Mouse (Mus musculus) MEL (cell line): ENCODE data around the gene Mbd6.

Experiments
- CTCF ChIP-seq, 3 experiments: IDR thresholded peaks in 2 of 3; conservative IDR thresholded peaks in 1 of 3; 2 replicates each; pipeline ENCODE4 v1.5.1; 2011 to 2012; ENCODE audit warnings: low read length in 3 of 3, low read depth in 2 of 3, mild to moderate bottlenecking in 2 of 3, improper control_type of control experiment in 1 of 3, inconsistent platforms in 1 of 3, mixed read lengths in 1 of 3, moderate library complexity in 1 of 3; ENCODE audit not compliant: control insufficient read depth in 1 of 3, insufficient read depth in 1 of 3, poor library complexity in 1 of 3, severe bottlenecking in 1 of 3
- E2F4 ChIP-seq: IDR thresholded peaks from 2 replicates; pipeline ENCODE4 v1.6.1; 2011; ENCODE audit warnings: low read depth, low read length, improper control_type of control experiment, borderline replicate concordance
- ELF1 ChIP-seq: IDR thresholded peaks from 2 replicates; pipeline ENCODE4 v1.6.1; 2014; ENCODE audit warnings: low read depth, mild to moderate bottlenecking, inconsistent platforms, low read length, improper control_type of control experiment, moderate library complexity
- GATA1 ChIP-seq: IDR thresholded peaks from 2 replicates; pipeline ENCODE4 v1.6.1; 2011; ENCODE audit warnings: low read depth, low read length, improper control_type of control experiment
- MAFK ChIP-seq: IDR thresholded peaks from 2 replicates; pipeline ENCODE4 v1.6.1; 2011; ENCODE audit warnings: low read depth, mild to moderate bottlenecking, low read length, improper control_type of control experiment, borderline replicate concordance
- MAZ ChIP-seq: IDR thresholded peaks from 2 replicates; pipeline ENCODE4 v1.6.1; 2012; ENCODE audit warnings: low read depth, mild to moderate bottlenecking, inconsistent platforms, low read length, improper control_type of control experiment
- POLR2A ChIP-seq, 2 experiments: IDR thresholded peaks; 2 replicates each; pipeline ENCODE4 v1.6.1; 2011 to 2012; ENCODE audit warnings: low read length in 2 of 2, mild to moderate bottlenecking in 2 of 2, control low read depth in 1 of 2, improper control_type of control experiment in 1 of 2, low read depth in 1 of 2, moderate library complexity in 1 of 2; ENCODE audit not compliant: control insufficient read depth in 1 of 2, insufficient read depth in 1 of 2, poor library complexity in 1 of 2
- RCOR1 ChIP-seq: IDR thresholded peaks from 2 replicates; pipeline ENCODE4 v1.6.1; 2012; ENCODE audit warnings: low read depth, mild to moderate bottlenecking, inconsistent platforms, low read length, improper control_type of control experiment
- USF1 ChIP-seq: IDR thresholded peaks from 2 replicates; pipeline ENCODE4 v1.6.1; 2014; ENCODE audit warnings: low read depth, mild to moderate bottlenecking, inconsistent platforms, low read length, improper control_type of control experiment, moderate library complexity
- ZC3H11A ChIP-seq: IDR thresholded peaks from 2 replicates; pipeline ENCODE4 v1.6.1; 2012; ENCODE audit warnings: low read depth, mild to moderate bottlenecking, inconsistent platforms, low read length, improper control_type of control experiment
- ZMIZ1 ChIP-seq: IDR thresholded peaks from 2 replicates; pipeline ENCODE4 v1.6.1; 2012; ENCODE audit warnings: low read depth, mild to moderate bottlenecking, inconsistent platforms, low read length, improper control_type of control experiment, moderate library complexity

- TF ChIP-seq RCOR1 = no peak
- TF ChIP-seq CTCF (IDR thresholded peaks at IDR 0.05 in 2 of 3, conservative IDR thresholded peaks at IDR 0.05 in 1 of 3; ENCODE audit: control insufficient read depth in 1 of 3, insufficient read depth in 1 of 3, low read depth in 2 of 3, low read length in 3 of 3, poor library complexity in 1 of 3, severe bottlenecking in 1 of 3) = no peak
- TF ChIP-seq MAFK = no peak
- TF ChIP-seq E2F4 = no peak
- no peak for TF ChIP-seq POLR2A (IDR thresholded peaks at IDR 0.05; ENCODE audit: control insufficient read depth in 1 of 2, insufficient read depth in 1 of 2, low read depth in 1 of 2, low read length in 2 of 2, poor library complexity in 1 of 2)
- TF ChIP-seq GATA1 = no peak
- TF ChIP-seq ELF1 = no peak
- TF ChIP-seq MAZ = no peak
- no peak for TF ChIP-seq ZMIZ1
- TF ChIP-seq USF1 = no peak
- no peak for TF ChIP-seq ZC3H11A
These were observed 36.7 kb upstream of the Mbd6 start for GRCm38 (mm10) chr10:127325454-127326016.
